Mouse (Mus musculus) hindbrain, embryonic 14.5 days (tissue): ENCODE results near the gene AL607142.1. TPM values are rescaled to one million over a fixed set of nuclear protein-coding genes. Genes with fewer than 3 reads are reported as not detected.

Experiments
- ATAC-seq: fragments of 200-750 bp; cut with Nextera tagmentation; 2 replicates; pipeline ENCODE4 v1.8.0; 2017; ENCODE audit warnings: moderate number of reproducible peaks, mild to moderate bottlenecking, moderate TSS enrichment, moderate library complexity; ENCODE audit not compliant: low FRiP score
- DNase-seq: peaks from one replicate; pipeline ENCODE4 v3.0.0-alpha.2; 2015; ENCODE audit warnings: low spot score
- H3K27ac ChIP-seq: fragments of 300-500 bp; sonication (generic); 2 replicates; pipeline ENCODE4 v1.5.1; 2014; ENCODE audit warnings: mild to moderate bottlenecking, moderate library complexity
- H3K27me3 ChIP-seq: fragments of 300-500 bp; sonication (generic); 2 replicates; pipeline ENCODE4 v1.6.1; 2014; ENCODE audit warnings: mild to moderate bottlenecking, low read length, mixed read lengths; ENCODE audit not compliant: control insufficient read depth, insufficient read depth
- H3K36me3 ChIP-seq: fragments of 300-500 bp; sonication (generic); replicated peaks from 2 replicates; pipeline ENCODE4 v1.6.1; 2014; ENCODE audit not compliant: control insufficient read depth, insufficient read depth
- H3K4me1 ChIP-seq: fragments of 300-500 bp; sonication (generic); replicated peaks from 2 replicates; pipeline ENCODE4 v1.6.1; 2014; ENCODE audit warnings: antibody characterized with exemption, low read length, mixed read lengths; ENCODE audit not compliant: control insufficient read depth, insufficient read depth
- H3K4me2 ChIP-seq: fragments of 300-500 bp; sonication (generic); replicated peaks from 2 replicates; pipeline ENCODE4 v1.6.1; 2014; ENCODE audit warnings: mild to moderate bottlenecking, moderate library complexity
- H3K4me3 ChIP-seq: fragments of 300-500 bp; sonication (generic); replicated peaks from 2 replicates; pipeline ENCODE4 v1.5.1; 2014; ENCODE audit warnings: mild to moderate bottlenecking, low read length
- H3K9ac ChIP-seq: fragments of 300-500 bp; sonication (generic); 2 replicates; pipeline ENCODE4 v1.6.1; 2014
- H3K9me3 ChIP-seq: fragments of 300-500 bp; sonication (generic); 2 replicates; pipeline ENCODE4 v1.6.1; 2016; ENCODE audit warnings: low read length; ENCODE audit not compliant: control insufficient read depth
- WGBS: fragments of 180-500 bp; shearing (Covaris S2); extraction: QIAGEN DNeasy Blood & Tissue Kit; methylation state at CpG from one replicate; pipeline ENCODE4 v1.1.7; 2014; 5-methylcytosine and 5-hydroxymethylcytosine counted together
- polyA plus RNA-seq: library from polyadenylated mRNA; unstranded; fragments of >200 nt; fragmentation: Nextera tagmentation; extraction: Ambion mirVana; gene quantifications from 2 replicates; pipeline ENCODE4 v1.2.1, GENCODE M21; 2014

Gene AL607142.1
- not detected in 2 replicates for polyA plus RNA-seq

GRCm38 (mm10) chr4:120064696-120065095 is at the start of gene AL607142.1:
Gene AL607142.1 (plus strand): TSS chr4:120064996.
- H3K36me3 ChIP-seq = no peaks in the 10 kb centered on the region
- no peak within 1 kb of the TSS for H3K4me2 ChIP-seq
- no peak within 1 kb of the TSS for H3K27ac ChIP-seq
- ATAC-seq (no peak), DNase-seq (no peak)
- 96% methylated on average over 10 of the region's 10 CpGs for WGBS
- H3K4me3 ChIP-seq = no peak within 1 kb of the TSS
- H3K9ac ChIP-seq = no peak within 1 kb of the TSS
- H3K9me3 ChIP-seq = no peaks in the 10 kb centered on the region
- no peaks in the 10 kb centered on the region for H3K27me3 ChIP-seq
- no peaks in the 10 kb centered on the region for H3K4me1 ChIP-seq

- Histone ChIP-seq H3K27me3 (no peaks in the 10 kb centered on the region), H3K27ac (no peak overlapping the region), H3K4me3 (no peak overlapping the region), H3K9me3 (no peaks in the 10 kb centered on the region), H3K4me1 (no peaks in the 10 kb centered on the region), H3K4me2 (no peak overlapping the region), H3K36me3 (no peaks in the 10 kb centered on the region), H3K9ac (no peak overlapping the region)
- DNase-seq (no peak), ATAC-seq (no peak)
- WGBS = 81% methylated on average over 5 of the region's 5 CpGs
Observed at GRCm38 (mm10) chr4:120018426-120018825, 46.4 kb upstream of the AL607142.1 start.

- DNase-seq (no peak), ATAC-seq (no peak)
- no peak overlapping the region for H3K4me2 ChIP-seq
- no peak overlapping the region for H3K27ac ChIP-seq
- H3K4me1 ChIP-seq = no peaks in the 10 kb centered on the region
- no peak overlapping the region for H3K9ac ChIP-seq
- no peaks in the 10 kb centered on the region for H3K9me3 ChIP-seq
- 65% methylated on average over 3 of the region's 3 CpGs for WGBS
- no peak overlapping the region for H3K4me3 ChIP-seq
- no peaks in the 10 kb centered on the region for H3K36me3 ChIP-seq
- no peaks in the 10 kb centered on the region for H3K27me3 ChIP-seq
Observed at GRCm38 (mm10) chr4:120022392-120022791, 42.4 kb upstream of the AL607142.1 start.

- Histone ChIP-seq H3K4me3 (no peak overlapping the region), H3K27ac (no peak overlapping the region), H3K9me3 (no peaks in the 10 kb centered on the region), H3K4me2 (no peak overlapping the region), H3K9ac (no peak overlapping the region), H3K27me3 (no peaks in the 10 kb centered on the region), H3K4me1 (no peaks in the 10 kb centered on the region), H3K36me3 (no peaks in the 10 kb centered on the region)
- ATAC-seq = no peak
- 94% methylated on average over 4 of the region's 4 CpGs for WGBS
- no peak for DNase-seq
Observed at GRCm38 (mm10) chr4:120023221-120023840, 41.5 kb upstream of the AL607142.1 start.

GRCm38 (mm10) chr4:120024071-120024470 is 40.7 kb upstream of the AL607142.1 start:
- no peak overlapping the region; the same call in 1 of the 2 replicates for H3K27ac ChIP-seq

GRCm38 (mm10) chr4:120027671-120028070 is 37.1 kb upstream of the AL607142.1 start:
- no peaks in the 10 kb centered on the region for H3K4me1 ChIP-seq
- 95% methylated on average over 1 of the region's 1 CpGs for WGBS
- no peaks in the 10 kb centered on the region for H3K9me3 ChIP-seq
- DNase-seq = no peak
- no peak overlapping the region for H3K9ac ChIP-seq
- H3K4me3 ChIP-seq = no peak overlapping the region
- H3K36me3 ChIP-seq = no peaks in the 10 kb centered on the region
- H3K27ac ChIP-seq = no peak overlapping the region
- H3K27me3 ChIP-seq = peaks cover 9% of the 10 kb centered on the region
- no peak for ATAC-seq
- no peak overlapping the region for H3K4me2 ChIP-seq

More at GRCm38 (mm10) chr4:120024071-120024470, 40.7 kb upstream of the AL607142.1 start:
- Histone ChIP-seq H3K9me3 (no peaks in the 10 kb centered on the region), H3K9ac (no peak overlapping the region), H3K4me3 (no peak overlapping the region), H3K4me1 (no peaks in the 10 kb centered on the region), H3K27me3 (no peaks in the 10 kb centered on the region), H3K36me3 (no peaks in the 10 kb centered on the region), H3K4me2 (no peak overlapping the region)
- WGBS = 50% methylated on average over 10 of the region's 10 CpGs
- DNase-seq (no peak), ATAC-seq (peak; percentile 34; the same call in 1 of the 2 replicates)

- WGBS = 94% methylated on average over 1 of the region's 1 CpGs
- DNase-seq = no peak
Observed at GRCm38 (mm10) chr4:120029937-120030336, 34.9 kb upstream of the AL607142.1 start.

GRCm38 (mm10) chr4:120032320-120032983 is 32.3 kb upstream of the AL607142.1 start:
- no peaks in the 10 kb centered on the region for H3K9me3 ChIP-seq
- peak; percentile 48 for DNase-seq
- H3K4me1 ChIP-seq = peaks cover 13% of the 10 kb centered on the region
- H3K36me3 ChIP-seq = no peaks in the 10 kb centered on the region
- peaks cover 28% of the 10 kb centered on the region for H3K27me3 ChIP-seq
- peak; percentile 83 for ATAC-seq
- peak overlapping the region; percentile 47 for H3K4me3 ChIP-seq
- peak overlapping the region; percentile 70 for H3K9ac ChIP-seq
- peak overlapping the region; percentile 94 for H3K4me2 ChIP-seq
- H3K27ac ChIP-seq = 0 out of 2 replicates have a peak overlapping the region, but pooled peaks have one; percentile 49
- WGBS = under 1% methylated on average over 59 of the region's 70 CpGs

More at GRCm38 (mm10) chr4:120029937-120030336, 34.9 kb upstream of the AL607142.1 start:
- Histone ChIP-seq H3K4me1 (peaks cover 8% of the 10 kb centered on the region), H3K4me2 (no peak overlapping the region), H3K9me3 (no peaks in the 10 kb centered on the region), H3K27ac (no peak overlapping the region), H3K27me3 (peaks cover 27% of the 10 kb centered on the region), H3K4me3 (no peak overlapping the region), H3K9ac (no peak overlapping the region), H3K36me3 (no peaks in the 10 kb centered on the region)
- ATAC-seq = no peak

GRCm38 (mm10) chr4:120032984-120033355 is 31.8 kb upstream of the AL607142.1 start:
- H3K4me3 ChIP-seq = peak overlapping the region; percentile 47
- peak; percentile 45 for DNase-seq
- H3K4me1 ChIP-seq = peaks cover 13% of the 10 kb centered on the region
- H3K9ac ChIP-seq = peak overlapping the region; percentile 70
- no peaks in the 10 kb centered on the region for H3K9me3 ChIP-seq
- peak overlapping the region; percentile 51; the same call in 1 of the 2 replicates for H3K27ac ChIP-seq
- peak overlapping the region; percentile 94 for H3K4me2 ChIP-seq
- peak; percentile 63 for ATAC-seq
- H3K27me3 ChIP-seq = peaks cover 28% of the 10 kb centered on the region
- H3K36me3 ChIP-seq = no peaks in the 10 kb centered on the region
- WGBS = under 1% methylated on average over 38 of the region's 38 CpGs
